Mouse (Mus musculus) heart, adult 2 months (tissue): ENCODE results near the gene Plcb2.

Experiments
- CTCF ChIP-seq: fragments of 200-600 bp; IDR thresholded peaks from 2 replicates; pipeline ENCODE4 v1.8.1; 2022; ENCODE audit warnings: antibody characterized with exemption, mild to moderate bottlenecking, moderate library complexity
- EP300 ChIP-seq: fragments of 200-500 bp; IDR thresholded peaks from 2 replicates; pipeline ENCODE4 v1.6.1; 2011; ENCODE audit warnings: low read depth, low read length, control low read depth; ENCODE audit not compliant: insufficient read depth
- POLR2A ChIP-seq: fragments of 200-500 bp; IDR thresholded peaks from 2 replicates; pipeline ENCODE4 v1.6.1; 2011; ENCODE audit warnings: mild to moderate bottlenecking, low read depth, low read length, control low read depth; ENCODE audit not compliant: insufficient read depth

DNA sequence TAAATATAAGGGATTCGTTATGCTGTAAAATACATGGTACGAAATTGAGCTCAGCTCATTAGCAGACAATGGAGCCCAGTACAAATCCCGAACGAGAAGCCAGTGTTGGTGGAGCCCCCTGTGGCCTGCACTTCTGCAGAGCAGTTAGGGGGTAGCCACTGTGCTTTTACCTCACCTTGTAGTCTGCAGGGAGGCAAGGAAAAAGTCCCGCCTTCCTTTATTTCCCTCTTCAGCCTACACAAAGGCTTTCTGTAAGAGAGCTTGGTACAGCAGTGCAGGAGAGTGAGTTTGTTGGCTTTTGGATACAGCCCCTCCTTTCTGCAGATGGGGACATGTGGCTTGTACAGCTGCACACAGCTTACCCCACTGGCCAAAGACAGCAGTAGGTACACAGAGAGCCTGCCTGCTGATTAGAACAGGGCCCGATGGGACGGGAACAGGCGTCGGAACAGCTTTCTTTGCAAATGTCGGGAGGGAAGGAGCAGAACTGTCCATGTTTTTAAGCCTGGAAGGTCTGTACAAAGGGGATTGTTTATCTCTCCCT lies 21.2 kb upstream of the Plcb2 start:
- TF ChIP-seq POLR2A (peak; percentile 47; the same call in 1 of the 2 replicates), CTCF (peak; percentile 6; the same call in 1 of the 2 replicates), EP300 (peak; percentile 81; the same call in 1 of the 2 replicates)
